Mouse (Mus musculus): Measurements from ENCODE around the gene 1700024G13Rik. TPM values are rescaled to one million over a fixed set of nuclear protein-coding genes. Genes with fewer than 3 reads are reported as not detected.
"Not testable (repeated sequence)": the region's sequence is repeated elsewhere in the genome, so short reads cannot be mapped to it uniquely, and the experiment has no call there.

The 1700024G13Rik gene
- polyA plus RNA-seq, 1 experiment from 2014 or later = 0.74 TPM

- Histone ChIP-seq H3K36me3 (ENCODE audit: poor library complexity, severe bottlenecking) (no peaks in the 10 kb centered on the region), H3K27me3 (peaks cover under 1% of the 10 kb centered on the region; the same call in 1 of the 2 replicates), H3K4me3 (no peak overlapping the region), H3K9me3 (replicated peaks) (no peaks in the 10 kb centered on the region), H3K4me1 (no peaks in the 10 kb centered on the region), H3K9ac (no peak overlapping the region), H3K27ac (no peak overlapping the region), H3K4me2 (no peak overlapping the region)
- 88% methylated on average over 2 of the region's 2 CpGs for WGBS
- no peak for ATAC-seq
These were observed 15.7 kb downstream of the 1700024G13Rik start for GRCm38 (mm10) chr14:32372510-32372909.

- WGBS = 78% methylated on average over 7 of the region's 7 CpGs
- no peaks in the 10 kb centered on the region for H3K27me3 ChIP-seq
- ATAC-seq = no peak
- no peak overlapping the region for H3K27ac ChIP-seq
- H3K9me3 ChIP-seq (replicated peaks) = no peaks in the 10 kb centered on the region
- H3K9ac ChIP-seq = no peak overlapping the region
- H3K36me3 ChIP-seq (ENCODE audit: poor library complexity, severe bottlenecking) = no peaks in the 10 kb centered on the region
- no peak overlapping the region for H3K4me2 ChIP-seq
- H3K4me1 ChIP-seq = no peaks in the 10 kb centered on the region
- no peak overlapping the region for H3K4me3 ChIP-seq
These were observed 18.4 kb downstream of the 1700024G13Rik start for GRCm38 (mm10) chr14:32369756-32370155.

DNA sequence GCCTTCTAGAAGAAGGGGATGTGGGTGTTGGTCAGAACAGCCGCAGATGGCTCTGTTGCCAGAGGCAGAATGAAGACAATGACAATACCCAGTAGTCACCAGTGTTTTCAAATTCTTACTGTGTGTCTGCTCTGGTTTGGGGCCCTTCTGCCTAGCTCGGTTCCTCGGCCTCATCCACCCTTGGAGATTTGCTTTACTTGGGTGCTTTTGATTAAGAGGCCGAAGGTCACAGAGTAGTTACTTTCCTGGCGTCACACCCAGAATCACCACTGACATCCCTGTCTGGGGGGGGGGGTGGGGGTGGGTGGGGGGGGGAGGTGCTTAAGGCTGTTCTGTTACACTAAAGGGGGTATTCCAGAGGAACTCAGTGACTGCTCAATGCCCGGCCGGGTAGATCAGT is 23.8 kb downstream of the 1700024G13Rik start:
- H3K27ac ChIP-seq = no peak overlapping the region
- H3K27me3 ChIP-seq = no peaks in the 10 kb centered on the region
- H3K9ac ChIP-seq = no peak overlapping the region
- no peaks in the 10 kb centered on the region for H3K9me3 ChIP-seq (replicated peaks)
- H3K36me3 ChIP-seq (ENCODE audit: poor library complexity, severe bottlenecking) = no peaks in the 10 kb centered on the region
- H3K4me1 ChIP-seq = no peaks in the 10 kb centered on the region
- WGBS = 77% methylated on average over 7 of the region's 7 CpGs
- H3K4me2 ChIP-seq = no peak overlapping the region
- no peak overlapping the region for H3K4me3 ChIP-seq
- no peak for ATAC-seq

DNA sequence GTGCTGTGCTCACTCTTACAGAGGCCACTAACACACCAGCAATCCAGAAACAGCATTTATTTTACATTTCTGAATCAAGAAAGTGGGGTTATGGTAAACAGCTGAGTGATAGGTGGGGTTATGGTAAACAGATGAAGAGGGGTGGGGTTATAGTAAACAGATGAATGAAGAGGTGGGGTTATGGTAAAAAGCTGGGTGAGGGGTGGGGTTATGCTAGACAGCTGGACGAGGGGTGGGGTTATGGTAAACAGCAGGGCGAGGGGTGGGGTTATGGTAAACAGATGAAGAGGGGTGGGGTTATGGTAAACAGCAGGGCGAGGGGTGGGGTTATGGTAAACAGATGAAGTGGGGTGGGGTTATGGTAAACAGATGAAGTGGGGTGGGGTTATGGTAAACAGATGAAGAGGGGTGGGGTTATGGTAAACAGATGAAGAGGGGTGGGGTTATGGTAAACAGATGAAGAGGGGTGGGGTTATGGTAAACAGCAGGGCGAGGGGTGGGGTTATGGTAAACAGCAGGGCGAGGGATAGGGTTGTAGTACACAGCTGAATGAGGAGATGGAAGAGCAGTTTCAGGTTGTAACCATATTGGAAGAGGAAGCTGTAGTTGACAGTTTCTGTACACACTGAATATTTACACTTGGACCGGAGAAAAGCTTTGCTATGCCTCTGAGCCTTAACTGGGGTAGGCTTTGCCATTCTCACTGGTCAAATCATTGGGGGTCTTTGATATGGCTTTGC is 36.8 kb downstream of the 1700024G13Rik start:
- not testable (repeated sequence) for H3K27me3 ChIP-seq; H3K27ac ChIP-seq; H3K4me1 ChIP-seq; H3K4me2 ChIP-seq; H3K9me3 ChIP-seq (replicated peaks); H3K4me3 ChIP-seq; ATAC-seq; H3K9ac ChIP-seq
- WGBS = 27% methylated on average over 6 of the region's 6 CpGs
- peaks cover 13% of the 10 kb centered on the region for H3K36me3 ChIP-seq (ENCODE audit: poor library complexity, severe bottlenecking)

DNA sequence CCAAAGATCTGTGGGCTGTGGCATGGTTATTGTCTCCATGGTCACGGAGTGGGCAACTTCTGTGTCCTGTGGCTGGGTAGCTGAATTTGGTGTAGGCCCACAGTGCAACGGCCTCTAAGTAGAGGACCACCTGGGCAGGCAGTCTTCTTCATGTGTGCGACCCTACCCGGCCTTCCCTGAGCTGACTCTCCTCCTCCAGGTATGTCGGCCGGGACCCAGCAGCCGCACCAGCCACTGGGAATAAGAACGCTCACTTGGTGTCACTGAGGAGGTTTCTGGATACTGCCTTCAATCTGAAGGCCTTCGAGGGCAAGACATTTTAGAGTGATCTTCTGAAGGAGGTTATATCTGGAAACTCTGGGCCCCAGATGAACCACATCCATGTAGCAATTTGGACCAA is 40.9 kb downstream of the 1700024G13Rik start:
- Histone ChIP-seq H3K4me1 (no peaks in the 10 kb centered on the region), H3K9ac (no peak overlapping the region), H3K9me3 (replicated peaks) (no peaks in the 10 kb centered on the region), H3K36me3 (ENCODE audit: poor library complexity, severe bottlenecking) (peaks cover 50% of the 10 kb centered on the region), H3K4me3 (no peak overlapping the region), H3K27ac (no peak overlapping the region), H3K27me3 (no peaks in the 10 kb centered on the region), H3K4me2 (no peak overlapping the region)
- ATAC-seq = no peak
- 94% methylated on average over 9 of the region's 9 CpGs for WGBS

GRCm38 (mm10) chr14:32344694-32345093 is 43.5 kb downstream of the 1700024G13Rik start:
- WGBS = 85% methylated on average over 9 of the region's 10 CpGs
- no peak for ATAC-seq
- H3K36me3 ChIP-seq (ENCODE audit: poor library complexity, severe bottlenecking) = peaks cover 76% of the 10 kb centered on the region
- no peak overlapping the region for H3K4me2 ChIP-seq
- no peaks in the 10 kb centered on the region for H3K4me1 ChIP-seq
- H3K27me3 ChIP-seq = no peaks in the 10 kb centered on the region
- no peak overlapping the region for H3K27ac ChIP-seq
- H3K9ac ChIP-seq = no peak overlapping the region
- H3K4me3 ChIP-seq = no peak overlapping the region
- no peaks in the 10 kb centered on the region for H3K9me3 ChIP-seq (replicated peaks)

DNA sequence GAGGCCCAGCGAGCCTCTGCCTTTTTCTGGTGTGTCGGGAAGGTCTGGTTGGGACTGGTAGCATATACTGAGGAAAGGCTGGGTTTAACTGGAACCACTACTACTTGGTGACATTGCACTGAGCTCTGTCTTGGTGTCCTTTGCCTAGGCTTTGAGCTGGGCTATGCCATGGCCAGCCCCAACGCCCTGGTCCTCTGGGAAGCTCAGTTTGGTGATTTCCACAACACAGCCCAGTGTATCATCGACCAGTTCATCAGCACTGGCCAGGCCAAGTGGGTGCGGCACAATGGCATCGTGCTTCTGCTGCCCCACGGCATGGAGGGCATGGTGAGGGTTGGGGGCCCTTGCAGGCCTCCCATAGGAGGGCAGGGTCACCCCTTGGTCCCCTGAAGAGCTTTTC is 44.0 kb downstream of the 1700024G13Rik start:
- ATAC-seq = no peak
- 93% methylated on average over 7 of the region's 7 CpGs for WGBS
- H3K9me3 ChIP-seq (replicated peaks) = no peaks in the 10 kb centered on the region
- H3K36me3 ChIP-seq (ENCODE audit: poor library complexity, severe bottlenecking) = peaks cover 81% of the 10 kb centered on the region
- no peaks in the 10 kb centered on the region for H3K4me1 ChIP-seq
- no peak overlapping the region for H3K9ac ChIP-seq
- no peak overlapping the region for H3K4me3 ChIP-seq
- H3K27ac ChIP-seq = no peak overlapping the region
- no peak overlapping the region for H3K4me2 ChIP-seq
- no peaks in the 10 kb centered on the region for H3K27me3 ChIP-seq

DNA sequence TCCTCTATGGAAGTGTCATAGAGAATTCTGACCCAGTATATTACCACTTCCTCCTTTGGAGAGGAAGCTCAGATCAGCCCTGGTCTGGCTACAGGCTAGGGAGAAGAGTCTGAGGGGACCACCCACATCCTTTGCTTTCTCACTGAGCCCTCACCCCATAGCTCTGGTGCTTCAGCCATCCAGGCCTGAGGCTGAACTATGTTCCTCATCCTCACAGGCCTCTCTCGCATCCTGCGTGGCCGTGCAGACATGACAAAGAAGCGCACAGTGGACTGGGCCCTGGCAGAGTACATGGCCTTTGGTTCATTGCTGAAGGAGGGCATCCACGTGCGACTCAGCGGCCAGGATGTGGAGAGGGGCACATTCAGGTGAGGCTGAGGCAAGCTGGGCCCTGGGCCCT is 46.4 kb downstream of the 1700024G13Rik start:
- no peaks in the 10 kb centered on the region for H3K4me1 ChIP-seq
- H3K27me3 ChIP-seq = no peaks in the 10 kb centered on the region
- no peak overlapping the region for H3K4me2 ChIP-seq
- WGBS = 95% methylated on average over 7 of the region's 7 CpGs
- peaks cover 93% of the 10 kb centered on the region for H3K36me3 ChIP-seq (ENCODE audit: poor library complexity, severe bottlenecking)
- H3K9me3 ChIP-seq (replicated peaks) = no peaks in the 10 kb centered on the region
- no peak for ATAC-seq
- H3K9ac ChIP-seq = no peak overlapping the region
- no peak overlapping the region for H3K27ac ChIP-seq
- H3K4me3 ChIP-seq = no peak overlapping the region

DNA sequence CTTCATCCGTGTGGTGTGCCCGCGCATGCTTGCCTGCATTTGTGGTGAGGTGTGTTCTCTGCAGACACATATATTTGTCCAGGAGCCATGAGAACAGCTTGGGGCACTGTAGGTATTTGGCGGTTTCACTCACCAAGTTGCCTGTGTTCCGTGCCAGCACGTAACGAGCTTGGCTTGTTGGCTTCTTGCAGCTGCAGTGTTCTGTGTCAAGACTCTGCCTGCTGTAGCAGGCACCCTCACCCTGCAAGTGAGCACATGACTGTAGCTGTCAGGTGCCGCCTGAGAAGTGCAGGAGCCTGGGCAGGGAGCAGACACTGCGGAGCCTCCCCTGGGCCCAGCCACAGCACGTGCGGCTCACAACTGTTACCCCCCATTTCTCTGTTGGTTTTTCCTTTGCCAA is 51.6 kb downstream of the 1700024G13Rik start:
- Histone ChIP-seq H3K27ac (no peak overlapping the region), H3K4me1 (peaks cover 13% of the 10 kb centered on the region), H3K27me3 (no peaks in the 10 kb centered on the region), H3K9ac (no peak overlapping the region), H3K4me2 (no peak overlapping the region), H3K36me3 (ENCODE audit: poor library complexity, severe bottlenecking) (peaks cover 76% of the 10 kb centered on the region), H3K4me3 (no peak overlapping the region), H3K9me3 (replicated peaks) (no peaks in the 10 kb centered on the region)
- ATAC-seq = no peak
- 79% methylated on average over 11 of the region's 11 CpGs for WGBS

GRCm38 (mm10) chr14:32336021-32336420 is 52.2 kb downstream of the 1700024G13Rik start:
- H3K4me2 ChIP-seq = no peak overlapping the region
- no peaks in the 10 kb centered on the region for H3K27me3 ChIP-seq
- H3K9ac ChIP-seq = no peak overlapping the region
- peaks cover 13% of the 10 kb centered on the region for H3K4me1 ChIP-seq
- H3K36me3 ChIP-seq (ENCODE audit: poor library complexity, severe bottlenecking) = peaks cover 70% of the 10 kb centered on the region
- ATAC-seq = no peak
- H3K9me3 ChIP-seq (replicated peaks) = no peaks in the 10 kb centered on the region
- no peak overlapping the region for H3K4me3 ChIP-seq
- 65% methylated on average over 6 of the region's 6 CpGs for WGBS
- no peak overlapping the region for H3K27ac ChIP-seq

DNA sequence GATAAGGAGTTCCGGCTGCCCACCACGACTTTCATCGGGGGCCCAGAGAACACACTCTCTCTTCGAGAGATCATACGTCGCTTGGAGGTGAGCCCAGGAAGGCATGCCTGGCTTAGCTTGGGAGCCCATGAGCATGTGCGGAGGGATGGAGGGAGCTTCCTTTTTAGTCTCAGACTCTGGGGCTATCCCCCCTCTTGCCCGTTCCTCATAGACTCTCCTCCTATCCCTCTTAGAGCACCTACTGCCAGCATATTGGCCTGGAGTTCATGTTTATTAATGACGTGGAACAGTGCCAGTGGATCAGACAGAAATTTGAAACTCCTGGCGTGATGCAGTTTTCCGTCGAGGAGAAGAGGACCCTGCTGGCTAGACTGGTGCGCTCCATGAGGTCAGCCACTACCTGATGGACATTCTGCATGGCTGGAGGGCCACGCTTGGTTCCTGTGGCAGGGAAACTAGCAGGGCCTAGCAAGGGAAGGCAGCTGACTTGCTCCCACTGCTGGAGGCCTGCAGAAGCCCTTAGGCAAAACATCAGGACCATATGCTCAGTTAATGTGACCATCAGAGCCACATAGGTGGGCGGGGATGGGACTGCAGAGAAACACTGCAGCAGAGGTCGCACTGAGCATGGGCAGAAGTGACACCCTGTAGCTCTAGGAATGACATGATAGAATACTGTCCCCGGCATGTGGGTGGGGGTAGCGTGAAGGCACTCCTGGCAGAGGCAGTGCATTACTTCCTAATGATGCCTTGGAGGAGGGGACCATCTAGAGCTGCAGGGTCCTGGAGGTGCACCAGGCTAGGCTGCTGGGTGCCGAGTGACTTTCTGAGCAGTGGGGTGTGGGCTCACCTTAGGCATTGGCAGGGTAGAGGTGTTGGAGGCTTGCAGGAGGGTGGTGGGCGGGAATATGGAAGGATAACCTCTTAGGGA is 55.4 kb downstream of the 1700024G13Rik start:
- H3K4me3 ChIP-seq = no peak overlapping the region
- 75% methylated on average over 20 of the region's 20 CpGs for WGBS
- H3K27me3 ChIP-seq = no peaks in the 10 kb centered on the region
- H3K4me1 ChIP-seq = peaks cover 13% of the 10 kb centered on the region
- ATAC-seq = peak; percentile 58; the same call in 1 of the 2 replicates
- H3K9ac ChIP-seq = no peak overlapping the region
- H3K27ac ChIP-seq = no peak overlapping the region
- no peak overlapping the region for H3K4me2 ChIP-seq
- peaks cover 38% of the 10 kb centered on the region for H3K36me3 ChIP-seq (ENCODE audit: poor library complexity, severe bottlenecking)
- H3K9me3 ChIP-seq (replicated peaks) = no peaks in the 10 kb centered on the region

- H3K4me1 ChIP-seq = peaks cover 14% of the 10 kb centered on the region
- H3K4me2 ChIP-seq = no peak overlapping the region
- no peaks in the 10 kb centered on the region for H3K9me3 ChIP-seq (replicated peaks)
- H3K27me3 ChIP-seq = no peaks in the 10 kb centered on the region
- H3K4me3 ChIP-seq = no peak overlapping the region
- H3K27ac ChIP-seq = no peak overlapping the region
- no peak overlapping the region for H3K9ac ChIP-seq
- H3K36me3 ChIP-seq (ENCODE audit: poor library complexity, severe bottlenecking) = peaks cover 5% of the 10 kb centered on the region; the same call in 1 of the 2 replicates
- WGBS = 88% methylated on average over 9 of the region's 9 CpGs
- ATAC-seq = no peak
These were observed 60.8 kb downstream of the 1700024G13Rik start for GRCm38 (mm10) chr14:32327366-32327765.

All from forebrain, embryonic 13.5 days (tissue).